Mouse (Mus musculus) left cerebral cortex, adult 2 months (tissue): ENCODE data around the gene Wdfy2. TPM values are rescaled to one million over a fixed set of nuclear protein-coding genes. Genes with fewer than 3 reads are reported as not detected.

Experiments
- DNase-seq, 2 experiments: peaks; one replicate each; pipeline ENCODE4 v3.0.0; 2021 to 2022; ENCODE audit warnings: low spot score in 2 of 2, mixed read lengths in 1 of 2; ENCODE audit errors: extremely low spot score in 1 of 2
- H3K27ac ChIP-seq: fragments of 200-600 bp; 2 replicates; pipeline ENCODE4 v1.8.1; 2022
- H3K4me3 ChIP-seq: fragments of 200-600 bp; 2 replicates; pipeline ENCODE4 v1.8.1; 2022
- CTCF ChIP-seq: fragments of 200-600 bp; IDR thresholded peaks from 2 replicates; pipeline ENCODE4 v1.8.1; 2022; ENCODE audit warnings: antibody characterized with exemption, mild to moderate bottlenecking, moderate library complexity
- intact Hi-C: fragments of 180-260 bp; cut with DNase I; formaldehyde crosslinking; loops from one replicate; pipeline ENCODE4 v1.15.1; 2025
- total RNA-seq, 2 experiments: library from RNA; stranded (reverse); gene quantifications; 2 replicates each; pipeline ENCODE4 v1.2.3; 2021

The Wdfy2 gene
- total RNA-seq, 2 experiments from 2014 or later: 12.4 to 15.8 TPM

- Histone ChIP-seq H3K27ac (no peak overlapping the region), H3K4me3 (no peak overlapping the region)
- TF ChIP-seq CTCF: no peak
- intact Hi-C loops: no loop called here
- no peak for DNase-seq
Measured at GRCm38 (mm10) chr14:62915146-62915685, 77.7 kb downstream of the Wdfy2 start.

GRCm38 (mm10) chr14:62916488-62917034 is 79.1 kb downstream of the Wdfy2 start:
- TF ChIP-seq CTCF: no peak
- Histone ChIP-seq H3K27ac (no peak overlapping the region), H3K4me3 (no peak overlapping the region)
- no peak for DNase-seq
- intact Hi-C loops: no loop called here

- intact Hi-C loops: no loop called here
- no peak overlapping the region for H3K27ac ChIP-seq
- no peak for DNase-seq
- TF ChIP-seq CTCF: no peak
- no peak overlapping the region for H3K4me3 ChIP-seq
Measured at GRCm38 (mm10) chr14:62921401-62921800, 83.9 kb downstream of the Wdfy2 start.

- no peak for TF ChIP-seq CTCF
- no peak overlapping the region for H3K27ac ChIP-seq
- intact Hi-C loops: no loop called here
- DNase-seq: no peak
- H3K4me3 ChIP-seq: no peak overlapping the region
Measured at GRCm38 (mm10) chr14:62922637-62923036, 85.2 kb downstream of the Wdfy2 start.

- Histone ChIP-seq H3K27ac (no peak overlapping the region), H3K4me3 (no peak overlapping the region)
- intact Hi-C loops: no loop called here
- DNase-seq: no peak
- peak; percentile 35 for TF ChIP-seq CTCF
Measured at GRCm38 (mm10) chr14:62924800-62925199, 87.3 kb downstream of the Wdfy2 start.

GRCm38 (mm10) chr14:62928101-62928541 is 90.6 kb downstream of the Wdfy2 start:
- H3K27ac ChIP-seq: no peak overlapping the region
- intact Hi-C loops: no loop called here

GRCm38 (mm10) chr14:62935361-62935760 is 97.9 kb downstream of the Wdfy2 start:
- TF ChIP-seq CTCF: no peak
- no peak overlapping the region for H3K4me3 ChIP-seq
- DNase-seq: no peak
- intact Hi-C loops: loop anchor here (5.0 kb wide), 2 partner anchors 173 to 298 kb away; partner anchors contain the start of gene Ints6
- H3K27ac ChIP-seq: no peak overlapping the region

More at GRCm38 (mm10) chr14:62928101-62928541, 90.6 kb downstream of the Wdfy2 start:
- H3K4me3 ChIP-seq: no peak overlapping the region
- DNase-seq: peak in 1 of 2 experiments; percentile 25
- no peak for TF ChIP-seq CTCF

- TF ChIP-seq CTCF: no peak
- intact Hi-C loops: loop anchor here (2.0 to 5.0 kb wide), 4 partner anchors 58 to 300 kb away; partner anchors contain the start of gene Ints6
- DNase-seq: no peak
- no peak overlapping the region for H3K27ac ChIP-seq
- H3K4me3 ChIP-seq: no peak overlapping the region
Measured at GRCm38 (mm10) chr14:62936631-62937380, 99.3 kb downstream of the Wdfy2 start.

- peak; percentile 63 for TF ChIP-seq CTCF
Measured at GRCm38 (mm10) chr14:62937675-62938074, 100.2 kb downstream of the Wdfy2 start.

GRCm38 (mm10) chr14:62939435-62939834 is 102.0 kb downstream of the Wdfy2 start:
- Histone ChIP-seq H3K4me3 (no peak overlapping the region), H3K27ac (no peak overlapping the region)
- intact Hi-C loops: loop anchor here (5.0 kb wide), 2 partner anchors 177 to 302 kb away; partner anchors contain the start of gene Ints6
- TF ChIP-seq CTCF: peak; percentile 23
- no peak for DNase-seq

More at GRCm38 (mm10) chr14:62937675-62938074, 100.2 kb downstream of the Wdfy2 start:
- peak in 1 of 2 experiments; percentile 22 for DNase-seq
- Histone ChIP-seq H3K4me3 (no peak overlapping the region), H3K27ac (no peak overlapping the region)
- intact Hi-C loops: loop anchor here (2.0 to 5.0 kb wide), 4 partner anchors 59 to 300 kb away; partner anchors contain the start of gene Ints6

- intact Hi-C loops: no loop called here
- TF ChIP-seq CTCF: no peak
- no peak for DNase-seq
- Histone ChIP-seq H3K4me3 (no peak overlapping the region), H3K27ac (no peak overlapping the region)
Measured at GRCm38 (mm10) chr14:62940383-62941074, 103.1 kb downstream of the Wdfy2 start.
